ENCODE assay signal across 22 mouse cellular contexts in the genomic region with DNA sequence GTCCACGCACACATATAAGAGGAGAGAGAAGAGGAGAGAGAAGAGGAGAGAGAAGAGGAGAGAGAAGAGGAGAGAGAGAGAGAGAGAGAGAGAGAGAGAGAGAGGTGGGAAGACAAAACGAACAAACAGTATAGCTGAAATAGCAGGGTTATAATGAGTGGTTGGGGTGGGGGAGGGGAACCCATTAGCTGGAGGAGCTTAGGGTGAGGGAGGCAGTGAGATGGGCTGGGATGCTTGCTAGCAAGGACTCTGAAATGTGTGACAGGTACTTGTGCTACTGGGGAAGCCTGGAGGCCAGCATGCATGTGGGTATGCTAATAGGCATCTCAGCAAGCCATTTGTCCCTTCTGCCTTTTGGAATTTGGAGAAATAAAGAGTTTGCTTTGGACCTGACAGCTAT.
A peak's percentile ranks its signal among the peaks of the same experiment; 100 is the strongest.
DNase-seq lines count a peak whose midpoint lies in the region; ATAC-seq and TF ChIP-seq lines count a peak whose summit lies in the region.
"Had no signal": no experiment of that assay in that cellular context is flagged by ENCODE, and none has a peak within 500 bp of the region (broad histone marks: within the 10 kb centered on the region; RNA-seq: fewer than 3 reads in every experiment).

No protein-coding gene starts in this region.

- intact Hi-C loops in heart, postnatal 25 days (cut with DNase I) = no loop called here

- ATAC-seq in heart, embryonic 11.5 days (replicated peaks; ENCODE audit: insufficient number of reproducible peaks, low FRiP score, low TSS enrichment) = no peak
- ATAC-seq in midbrain, embryonic 14.5 days (ENCODE audit: low FRiP score, low TSS enrichment) = no peak
- ATAC-seq in midbrain, postnatal 0 days (ENCODE audit: low FRiP score) = no peak
- ATAC-seq in hindbrain, embryonic 13.5 days (ENCODE audit: low FRiP score) = no peak
- ATAC-seq: intestine, postnatal 0 days; Patski had no signal

- no peak overlapping the region for H3K4me2 ChIP-seq in heart, embryonic 11.5 days
- no peak overlapping the region for H3K4me2 ChIP-seq in midbrain, embryonic 14.5 days (ENCODE audit: low read length)
- H3K4me2 ChIP-seq in midbrain, postnatal 0 days (ENCODE audit: low read depth, low read length, poor library complexity, severe bottlenecking) = no peak overlapping the region
- no peak overlapping the region for H3K4me2 ChIP-seq in hindbrain, embryonic 13.5 days
- H3K4me2 ChIP-seq: embryonic facial prominence, embryonic 13.5 days; liver, embryonic 13.5 days; lung, embryonic 14.5 days; neural tube, embryonic 15.5 days had no signal

- TF ChIP-seq CTCF in midbrain, postnatal 0 days (IDR thresholded peaks at IDR 0.05) = no peak

- peaks cover 15% of the 10 kb centered on the region for H3K4me1 ChIP-seq in heart, embryonic 11.5 days (ENCODE audit: control insufficient read depth, insufficient read depth, low read length)
- H3K4me1 ChIP-seq in midbrain, embryonic 14.5 days (ENCODE audit: control insufficient read depth, insufficient read depth, low read length) = peaks cover 26% of the 10 kb centered on the region
- H3K4me1 ChIP-seq in midbrain, postnatal 0 days (ENCODE audit: insufficient read depth, low read length) = peaks cover 9% of the 10 kb centered on the region; the same call in 1 of the 2 replicates
- peaks cover 71% of the 10 kb centered on the region for H3K4me1 ChIP-seq in hindbrain, embryonic 13.5 days (replicated peaks)
- H3K4me1 ChIP-seq: liver, embryonic 13.5 days had no signal

- no peak overlapping the region for H3K4me3 ChIP-seq in heart, embryonic 11.5 days (ENCODE audit: low read depth, low read length)
- no peak overlapping the region for H3K4me3 ChIP-seq in midbrain, embryonic 14.5 days (replicated peaks; ENCODE audit: low read depth, low read length)
- no peak overlapping the region for H3K4me3 ChIP-seq in midbrain, postnatal 0 days (ENCODE audit: low read depth, low read length)
- H3K4me3 ChIP-seq in hindbrain, embryonic 13.5 days = no peak overlapping the region
- H3K4me3 ChIP-seq: embryonic facial prominence, embryonic 13.5 days; erythroblast, embryonic 14.5 days; heart, embryonic 10.5 days; liver, embryonic 13.5 days; neural tube, embryonic 15.5 days had no signal

- WGBS in heart, embryonic 11.5 days (ENCODE audit: insufficient replicate concordance) = 61% methylated on average over 2 of the region's 2 CpGs
- WGBS in midbrain, embryonic 14.5 days = 65% methylated on average over 2 of the region's 2 CpGs
- 67% methylated on average over 2 of the region's 2 CpGs for WGBS in midbrain, postnatal 0 days
- 65% methylated on average over 2 of the region's 2 CpGs for WGBS in hindbrain, embryonic 13.5 days

- no peaks in the 10 kb centered on the region for H3K9me3 ChIP-seq in heart, embryonic 11.5 days (replicated peaks; ENCODE audit: control insufficient read depth, low read length)
- no peaks in the 10 kb centered on the region for H3K9me3 ChIP-seq in midbrain, embryonic 14.5 days (ENCODE audit: control insufficient read depth, low read length)
- H3K9me3 ChIP-seq in midbrain, postnatal 0 days (ENCODE audit: low read length) = no peaks in the 10 kb centered on the region
- H3K9me3 ChIP-seq in hindbrain, embryonic 13.5 days = no peaks in the 10 kb centered on the region
- H3K9me3 ChIP-seq: embryonic facial prominence, embryonic 13.5 days; heart, embryonic 10.5 days; liver, embryonic 13.5 days; neural tube, embryonic 15.5 days had no signal

- no peaks in the 10 kb centered on the region for H3K27me3 ChIP-seq in heart, embryonic 11.5 days (ENCODE audit: control insufficient read depth, insufficient read depth, low read length)
- H3K27me3 ChIP-seq in midbrain, embryonic 14.5 days (ENCODE audit: control insufficient read depth, insufficient read depth, low read length) = no peaks in the 10 kb centered on the region
- no peaks in the 10 kb centered on the region for H3K27me3 ChIP-seq in midbrain, postnatal 0 days (ENCODE audit: insufficient read depth, low read length)
- no peaks in the 10 kb centered on the region for H3K27me3 ChIP-seq in hindbrain, embryonic 13.5 days
- H3K27me3 ChIP-seq: embryonic facial prominence, embryonic 13.5 days; liver, embryonic 13.5 days; neural tube, embryonic 15.5 days; Patski had no signal

- no peak overlapping the region for H3K27ac ChIP-seq in heart, embryonic 11.5 days (ENCODE audit: low read depth, low read length)
- H3K27ac ChIP-seq in midbrain, embryonic 14.5 days (replicated peaks; ENCODE audit: low read depth, low read length) = no peak overlapping the region
- no peak overlapping the region for H3K27ac ChIP-seq in midbrain, postnatal 0 days (ENCODE audit: low read depth, low read length)
- H3K27ac ChIP-seq in hindbrain, embryonic 13.5 days = 0 out of 2 replicates have a peak overlapping the region, but pooled peaks have one; percentile 30
- H3K27ac ChIP-seq: embryonic facial prominence, embryonic 13.5 days; heart, embryonic 10.5 days; liver, embryonic 13.5 days had no signal

- no peak for DNase-seq in heart, postnatal 25 days (ENCODE audit: low spot score)
- DNase-seq in midbrain, embryonic 14.5 days = peak; percentile 62
- no peak for DNase-seq in midbrain, postnatal 0 days (ENCODE audit: low spot score)
- DNase-seq in retina, postnatal 1 day = peak; percentile 43
- DNase-seq in right cerebral cortex, adult 18-20 months = no peak
- DNase-seq: adrenal gland, adult 2 months; embryo, embryonic 11 days; gastrocnemius, postnatal 10 days; kidney, postnatal 25 days; liver, embryonic 13.5 days; lung, embryonic 14.5 days; right cerebral cortex, postnatal 25 days; spleen, adult 18-20 months; thymus, postnatal 14 days had no signal

- H3K36me3 ChIP-seq in heart, embryonic 11.5 days (ENCODE audit: control insufficient read depth, insufficient read depth, low read length) = no peaks in the 10 kb centered on the region
- H3K36me3 ChIP-seq in midbrain, embryonic 14.5 days (ENCODE audit: control insufficient read depth, insufficient read depth, low read length) = no peaks in the 10 kb centered on the region
- no peaks in the 10 kb centered on the region for H3K36me3 ChIP-seq in midbrain, postnatal 0 days (ENCODE audit: insufficient read depth, low read length)
- H3K36me3 ChIP-seq in hindbrain, embryonic 13.5 days = no peaks in the 10 kb centered on the region
- H3K36me3 ChIP-seq: embryonic facial prominence, embryonic 13.5 days; heart, embryonic 10.5 days; liver, embryonic 13.5 days; neural tube, embryonic 15.5 days had no signal

- H3K9ac ChIP-seq in heart, embryonic 11.5 days (ENCODE audit: low read depth, low read length) = 0 out of 2 replicates have a peak overlapping the region, but pooled peaks have one; percentile 22
- no peak overlapping the region for H3K9ac ChIP-seq in midbrain, embryonic 14.5 days (replicated peaks; ENCODE audit: low read length)
- no peak overlapping the region for H3K9ac ChIP-seq in midbrain, postnatal 0 days (replicated peaks; ENCODE audit: low read length, poor library complexity, severe bottlenecking)
- H3K9ac ChIP-seq in hindbrain, embryonic 13.5 days = no peak overlapping the region
- H3K9ac ChIP-seq: embryonic facial prominence, embryonic 13.5 days; liver, embryonic 13.5 days; lung, embryonic 14.5 days; neural tube, embryonic 15.5 days had no signal

Comparison
In these comparisons a context has a peak if more than half of its experiments do, and no peak if none do; other contexts are left out.
1. DNase-seq: peak in midbrain, embryonic 14.5 days (single experiment) and retina, postnatal 1 day (single experiment); none in heart, postnatal 25 days (single experiment), midbrain, postnatal 0 days (single experiment) and right cerebral cortex, adult 18-20 months (single experiment).